Mouse (Mus musculus) liver, embryonic 13.5 days (tissue): ENCODE results near the gene Gm21258. TPM values are rescaled to one million over a fixed set of nuclear protein-coding genes. Genes with fewer than 3 reads are reported as not detected.
"Not testable (repeated sequence)": the region's sequence is repeated elsewhere in the genome, so short reads cannot be mapped to it uniquely, and the experiment has no call there.

Experiments used
- ATAC-seq: fragments of 200-750 bp; cut with Nextera tagmentation; 2 replicates; pipeline ENCODE4 v1.8.0; 2017; ENCODE audit warnings: low read depth, mild to moderate bottlenecking, moderate number of reproducible peaks, moderate library complexity
- DNase-seq: peaks from one replicate; pipeline ENCODE4 v3.0.0; 2022
- H3K27ac ChIP-seq: fragments of 300-500 bp; sonication (generic); 2 replicates; pipeline ENCODE4 v1.5.1; 2015; ENCODE audit warnings: moderate library complexity, mild to moderate bottlenecking, inconsistent platforms
- H3K27me3 ChIP-seq: fragments of 300-500 bp; sonication (generic); 2 replicates; pipeline ENCODE4 v1.6.1; 2015; ENCODE audit warnings: mild to moderate bottlenecking, inconsistent platforms
- H3K36me3 ChIP-seq: fragments of 300-500 bp; sonication (generic); 2 replicates; pipeline ENCODE4 v1.6.1; 2015; ENCODE audit warnings: mild to moderate bottlenecking, inconsistent platforms
- H3K4me1 ChIP-seq: fragments of 300-500 bp; sonication (generic); replicated peaks from 2 replicates; pipeline ENCODE4 v1.6.1; 2015; ENCODE audit warnings: inconsistent platforms
- H3K4me2 ChIP-seq: fragments of 300-500 bp; sonication (generic); 2 replicates; pipeline ENCODE4 v1.6.1; 2015; ENCODE audit warnings: inconsistent platforms, mild to moderate bottlenecking, moderate library complexity
- H3K4me3 ChIP-seq: fragments of 300-500 bp; sonication (generic); replicated peaks from 2 replicates; pipeline ENCODE4 v1.5.1; 2015; ENCODE audit warnings: mild to moderate bottlenecking, inconsistent platforms
- H3K9ac ChIP-seq: fragments of 300-500 bp; sonication (generic); 2 replicates; pipeline ENCODE4 v1.6.1; 2015; ENCODE audit warnings: mild to moderate bottlenecking, inconsistent platforms
- H3K9me3 ChIP-seq: fragments of 300-500 bp; sonication (generic); replicated peaks from 2 replicates; pipeline ENCODE4 v1.6.1; 2016; ENCODE audit warnings: inconsistent platforms
- WGBS: fragments of 180-500 bp; shearing (Covaris S2); methylation state at CpG from one replicate; pipeline ENCODE4 v1.1.7; 2015; ENCODE audit not compliant: insufficient replicate concordance; 5-methylcytosine and 5-hydroxymethylcytosine counted together
- polyA plus RNA-seq: library from polyadenylated mRNA; unstranded; fragments of >200 nt; fragmentation: Nextera tagmentation; extraction: Ambion mirVana; gene quantifications from 2 replicates; pipeline ENCODE4 v1.2.1, GENCODE M21; 2015

The Gm21258 gene
- not detected in 2 replicates for polyA plus RNA-seq

- H3K9ac ChIP-seq, H3K27me3 ChIP-seq: not testable (repeated sequence)
- WGBS = no CpG with 5 or more reads among the region's 6 CpGs
These were observed at the start of gene Gm21258 for GRCm38 (mm10) chrY:52779740-52780139. Gene Gm21258, plus strand, starts transcription at chrY:52780040.

More at GRCm38 (mm10) chrY:52779740-52780139, at the start of gene Gm21258:
- not testable (repeated sequence) for H3K4me1 ChIP-seq, H3K4me3 ChIP-seq, ATAC-seq, H3K27ac ChIP-seq, DNase-seq, H3K9me3 ChIP-seq, H3K4me2 ChIP-seq, H3K36me3 ChIP-seq
